Mouse (Mus musculus) liver, embryonic 14.5 days (tissue): ENCODE data around the gene Pemt. TPM values are rescaled to one million over a fixed set of nuclear protein-coding genes. Genes with fewer than 3 reads are reported as not detected.

Source experiments
- ATAC-seq: fragments of 200-750 bp; cut with Nextera tagmentation; 2 replicates; pipeline ENCODE4 v1.8.0; 2017; ENCODE audit warnings: moderate number of reproducible peaks, mild to moderate bottlenecking, moderate library complexity; ENCODE audit not compliant: insufficient read depth
- DNase-seq, 3 experiments: peaks; one replicate each; pipeline ENCODE4 v3.0.0-alpha.2; 2012 to 2013; ENCODE audit warnings: low read depth in 3 of 3, low spot score in 3 of 3
- H3K27ac ChIP-seq: fragments of 300-500 bp; sonication (generic); 2 replicates; pipeline ENCODE4 v1.5.1; 2014; ENCODE audit warnings: moderate library complexity, mild to moderate bottlenecking, control low read depth, inconsistent platforms
- H3K27me3 ChIP-seq: fragments of 300-500 bp; sonication (generic); 2 replicates; pipeline ENCODE4 v1.6.1; 2014; ENCODE audit warnings: mild to moderate bottlenecking, low read length, moderate library complexity; ENCODE audit not compliant: control insufficient read depth, insufficient read depth
- H3K36me3 ChIP-seq: fragments of 300-500 bp; sonication (generic); replicated peaks from 2 replicates; pipeline ENCODE4 v1.6.1; 2014; ENCODE audit warnings: low read depth; ENCODE audit not compliant: control insufficient read depth, insufficient read depth
- H3K4me1 ChIP-seq, 2 experiments: fragments of 200-500 bp in 1 of 2; fragments of 300-500 bp in 1 of 2; sonication (generic) in 1 of 2; replicated peaks; 2 replicates each; pipeline ENCODE4 v1.6.1; 2012 to 2014; ENCODE audit warnings: antibody characterized with exemption in 1 of 2, inconsistent platforms in 1 of 2, low read length in 1 of 2; ENCODE audit not compliant: control insufficient read depth in 2 of 2, insufficient read depth in 2 of 2
- H3K4me2 ChIP-seq: fragments of 300-500 bp; sonication (generic); 2 replicates; pipeline ENCODE4 v1.6.1; 2014; ENCODE audit warnings: low read depth, mild to moderate bottlenecking, control low read depth, moderate library complexity
- H3K4me3 ChIP-seq, 2 experiments: fragments of 200-500 bp in 1 of 2; fragments of 300-500 bp in 1 of 2; sonication (generic) in 1 of 2; 2 replicates each; pipeline ENCODE4 v1.5.1; 2012 to 2014; ENCODE audit warnings: low read depth in 2 of 2, low read length in 2 of 2, mild to moderate bottlenecking in 2 of 2, control low read depth in 1 of 2, inconsistent platforms in 1 of 2, moderate library complexity in 1 of 2; ENCODE audit not compliant: insufficient read depth in 1 of 2
- H3K9ac ChIP-seq: fragments of 300-500 bp; sonication (generic); replicated peaks from 2 replicates; pipeline ENCODE4 v1.6.1; 2014; ENCODE audit warnings: mild to moderate bottlenecking, control low read depth, moderate library complexity
- H3K9me3 ChIP-seq: fragments of 300-500 bp; sonication (generic); 2 replicates; pipeline ENCODE4 v1.6.1; 2016; ENCODE audit warnings: low read length, mixed read lengths; ENCODE audit not compliant: control insufficient read depth
- CTCF ChIP-seq: IDR thresholded peaks from 2 replicates; pipeline ENCODE4 v1.5.1; 2016; ENCODE audit warnings: antibody characterized with exemption, low read depth, control low read depth
- EP300 ChIP-seq: IDR thresholded peaks from 2 replicates; pipeline ENCODE4 v1.6.1; 2016; ENCODE audit warnings: antibody characterized with exemption, low read depth
- WGBS: fragments of 180-500 bp; shearing (Covaris S2); extraction: QIAGEN DNeasy Blood & Tissue Kit; methylation state at CpG from one replicate; pipeline ENCODE4 v1.1.7; 2014; ENCODE audit not compliant: insufficient replicate concordance; 5-methylcytosine and 5-hydroxymethylcytosine counted together
- polyA plus RNA-seq, 2 experiments: library from polyadenylated mRNA; depleted of rRNA in 1 of 2; stranded (reverse) in 1 of 2; unstranded in 1 of 2; fragments of >200 nt; fragmentation: Nextera tagmentation in 1 of 2; extraction: Ambion mirVana in 1 of 2; gene quantifications; 2 replicates each; pipeline versions ENCODE4 v1.2.1 to v1.2.3; 2012 to 2014

Gene Pemt
- polyA plus RNA-seq, 2 experiments: 5.2 to 9.0 TPM

DNA sequence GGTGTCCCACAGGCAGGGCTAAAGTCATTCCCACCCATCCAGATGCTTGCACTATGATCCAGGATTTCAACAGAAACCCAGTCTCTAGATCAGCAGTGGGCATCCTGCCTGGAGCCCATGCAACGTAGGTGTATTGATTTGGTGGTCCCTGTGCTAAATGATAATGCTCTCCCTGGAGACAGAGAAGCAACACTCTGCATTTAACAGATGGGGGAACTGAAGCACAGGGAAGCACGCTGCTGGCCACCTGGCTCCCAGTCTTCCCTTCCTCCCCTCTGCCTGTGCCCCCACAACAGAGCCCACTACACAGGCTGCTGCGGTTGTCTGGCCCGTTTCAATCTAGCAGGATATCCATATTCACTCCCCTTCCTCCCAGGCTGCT is 80.2 kb downstream of the Pemt start:
- Histone ChIP-seq H3K36me3 (no peaks in the 10 kb centered on the region; the same call in 1 of the 2 replicates), H3K27me3 (peaks cover 19% of the 10 kb centered on the region), H3K9ac (no peak overlapping the region), H3K9me3 (no peaks in the 10 kb centered on the region), H3K4me3 (no peak overlapping the region), H3K27ac (no peak overlapping the region), H3K4me1 (peaks cover 0 to 6% of the 10 kb centered on the region in 2 experiments; a peak in 2 of 4 replicates), H3K4me2 (no peak overlapping the region)
- 21% methylated on average over 4 of the region's 4 CpGs for WGBS
- DNase-seq (no peak), ATAC-seq (no peak)
- no peak for TF ChIP-seq EP300
- TF ChIP-seq CTCF: no peak

DNA sequence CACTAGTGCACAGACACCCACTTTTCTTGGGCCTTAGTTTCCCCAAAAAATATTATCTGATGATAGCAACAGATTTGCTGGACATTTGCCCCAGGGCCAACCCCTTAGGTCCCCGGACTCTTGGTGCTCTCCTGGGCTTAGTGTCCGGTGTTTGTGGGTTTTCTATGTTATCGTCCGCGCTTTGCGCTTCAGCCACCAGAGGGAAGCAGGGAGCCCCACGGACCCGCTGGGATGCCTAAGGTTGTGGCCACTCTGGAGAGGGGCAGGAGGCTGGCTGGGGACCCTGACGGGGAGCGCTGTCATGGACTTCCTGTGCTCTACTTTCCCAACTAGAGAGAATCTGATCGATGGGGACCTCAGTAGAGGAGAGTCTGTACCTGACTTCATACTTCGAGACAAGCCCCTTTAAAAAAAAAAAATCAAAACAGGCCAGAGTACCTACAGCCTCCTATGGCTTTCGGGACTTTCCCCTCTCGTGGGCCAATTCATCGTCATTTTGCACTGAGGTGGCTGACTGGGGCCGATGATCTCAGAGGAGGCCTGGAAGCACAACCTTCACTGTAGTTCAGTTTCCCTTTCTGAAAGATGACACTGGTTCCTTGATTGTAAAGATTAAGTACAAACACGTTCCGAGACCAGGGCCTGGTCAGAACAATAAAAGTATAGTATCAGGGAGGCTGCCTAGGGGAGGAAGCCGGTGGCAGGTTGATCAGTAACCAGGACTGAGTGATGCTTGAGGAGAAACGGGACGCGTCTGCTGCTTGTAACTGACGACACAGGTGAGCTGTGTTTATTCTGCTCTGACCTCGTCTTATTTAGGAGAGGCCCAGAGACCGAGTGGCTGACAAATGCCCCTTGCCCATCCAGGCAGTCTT is 80.8 kb downstream of the Pemt start:
- DNase-seq (peak in 2 of 3 experiments; percentile 25 to 26), ATAC-seq (peak; percentile 74; the same call in 1 of the 2 replicates)
- Histone ChIP-seq H3K4me2 (peak overlapping the region; percentile 73), H3K4me3 (peak overlapping the region; percentile 33 to 49), H3K36me3 (peaks cover 6% of the 10 kb centered on the region), H3K27me3 (peaks cover 19% of the 10 kb centered on the region), H3K4me1 (peaks cover 0 to 6% of the 10 kb centered on the region in 2 experiments; a peak in 2 of 4 replicates), H3K9me3 (no peaks in the 10 kb centered on the region), H3K9ac (no peak overlapping the region), H3K27ac (no peak overlapping the region)
- 24% methylated on average over 25 of the region's 25 CpGs for WGBS
- TF ChIP-seq CTCF: peak; percentile 91
- TF ChIP-seq EP300: no peak

DNA sequence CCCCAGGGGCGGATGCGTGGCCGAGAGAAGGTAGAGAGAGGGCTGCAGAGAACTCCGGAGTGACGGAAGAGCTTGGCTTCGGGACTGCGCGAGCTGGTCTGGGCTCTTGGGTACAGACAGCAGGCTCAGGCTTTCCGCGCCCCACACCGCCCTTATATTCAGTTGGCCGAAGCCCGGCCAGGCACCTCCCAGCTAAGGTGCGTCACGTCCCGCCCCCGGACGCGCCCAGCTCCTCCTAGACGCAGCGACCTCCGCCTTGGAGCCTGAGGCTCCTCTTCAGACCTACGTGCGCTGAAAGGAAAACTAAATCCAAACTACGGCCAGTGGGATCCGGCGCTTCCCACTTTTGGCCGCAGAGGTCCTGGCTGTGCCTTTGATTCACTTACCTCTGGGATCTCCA is 81.5 kb downstream of the Pemt start, which contains the start of gene Rasd1:
Gene Rasd1 (minus strand): TSS at position 127 of the 400 bp plus-strand sequence.
- Histone ChIP-seq H3K27ac (no peak within 1 kb of the TSS), H3K27me3 (peaks cover 19% of the 10 kb centered on the region)
- ATAC-seq: peak; percentile 85

DNA sequence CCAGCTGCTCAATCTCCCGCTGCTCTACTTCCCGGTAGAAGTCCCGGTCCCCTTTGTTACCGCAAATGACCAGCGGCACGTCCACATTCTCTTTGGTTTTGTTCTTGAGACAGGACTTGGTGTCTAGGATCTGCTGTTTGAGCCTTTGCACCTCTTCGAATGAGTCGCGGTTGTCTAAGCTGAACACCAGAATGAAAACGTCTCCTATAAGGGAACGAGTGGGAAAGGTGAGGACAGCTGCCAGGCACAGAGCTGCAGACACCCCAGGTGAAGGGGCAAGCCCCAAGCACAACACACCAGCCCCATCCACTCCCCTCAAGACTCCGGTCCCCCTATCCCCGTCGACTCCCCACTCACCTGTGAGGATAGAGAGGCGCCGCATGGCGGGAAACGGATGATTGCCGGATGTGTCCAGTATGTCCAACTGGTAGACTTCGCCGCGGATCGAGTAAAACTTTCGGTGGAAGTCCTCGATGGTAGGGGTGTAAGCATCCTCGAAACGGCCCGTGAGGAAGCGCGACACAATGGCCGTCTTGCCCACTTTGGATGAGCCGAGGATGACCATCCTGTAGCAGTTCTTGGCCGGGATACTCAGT is 82.0 kb downstream of the Pemt start:
- Histone ChIP-seq H3K4me2 (peak overlapping the region; percentile 73), H3K9ac (no peak overlapping the region), H3K4me1 (peaks cover 0 to 6% of the 10 kb centered on the region in 2 experiments; a peak in 2 of 4 replicates), H3K9me3 (no peaks in the 10 kb centered on the region), H3K4me3 (peak overlapping the region; percentile 33 to 49), H3K27me3 (peaks cover 19% of the 10 kb centered on the region), H3K27ac (no peak overlapping the region), H3K36me3 (peaks cover 7% of the 10 kb centered on the region)
- WGBS: 2% methylated on average over 33 of the region's 33 CpGs
- TF ChIP-seq CTCF (no peak), EP300 (no peak)
- 0 out of 2 replicates have a peak, but pooled peaks have one; percentile 6 for ATAC-seq
- no peak for DNase-seq

More for the DNA sequence above, 81.5 kb downstream of the Pemt start, which contains the start of gene Rasd1:
- TF ChIP-seq EP300 (no peak), CTCF (no peak)
- Histone ChIP-seq H3K4me1 (peaks cover 0 to 6% of the 10 kb centered on the region in 2 experiments; a peak in 2 of 4 replicates), H3K36me3 (peaks cover 7% of the 10 kb centered on the region), H3K4me3 (peak within 1 kb of the TSS; percentile 33 to 49), H3K4me2 (peak within 1 kb of the TSS; percentile 73), H3K9me3 (no peaks in the 10 kb centered on the region), H3K9ac (no peak within 1 kb of the TSS)
- peak; percentile 57 to 59 (median 58) for DNase-seq
- under 1% methylated on average over 28 of the region's 28 CpGs for WGBS
